Mouse (Mus musculus) erythroblast, embryonic 14.5 days (primary cell): ENCODE measurements around the gene Trp53.

Experiments
- GATA1 ChIP-seq: IDR thresholded peaks from 2 replicates; pipeline ENCODE4 v1.6.1; 2012; ENCODE audit warnings: low read length, inconsistent platforms, mixed read lengths
- TAL1 ChIP-seq: IDR thresholded peaks from 3 replicates; pipeline ENCODE4 v1.6.1; 2012; ENCODE audit warnings: low read length, inconsistent platforms, mixed read lengths

DNA sequence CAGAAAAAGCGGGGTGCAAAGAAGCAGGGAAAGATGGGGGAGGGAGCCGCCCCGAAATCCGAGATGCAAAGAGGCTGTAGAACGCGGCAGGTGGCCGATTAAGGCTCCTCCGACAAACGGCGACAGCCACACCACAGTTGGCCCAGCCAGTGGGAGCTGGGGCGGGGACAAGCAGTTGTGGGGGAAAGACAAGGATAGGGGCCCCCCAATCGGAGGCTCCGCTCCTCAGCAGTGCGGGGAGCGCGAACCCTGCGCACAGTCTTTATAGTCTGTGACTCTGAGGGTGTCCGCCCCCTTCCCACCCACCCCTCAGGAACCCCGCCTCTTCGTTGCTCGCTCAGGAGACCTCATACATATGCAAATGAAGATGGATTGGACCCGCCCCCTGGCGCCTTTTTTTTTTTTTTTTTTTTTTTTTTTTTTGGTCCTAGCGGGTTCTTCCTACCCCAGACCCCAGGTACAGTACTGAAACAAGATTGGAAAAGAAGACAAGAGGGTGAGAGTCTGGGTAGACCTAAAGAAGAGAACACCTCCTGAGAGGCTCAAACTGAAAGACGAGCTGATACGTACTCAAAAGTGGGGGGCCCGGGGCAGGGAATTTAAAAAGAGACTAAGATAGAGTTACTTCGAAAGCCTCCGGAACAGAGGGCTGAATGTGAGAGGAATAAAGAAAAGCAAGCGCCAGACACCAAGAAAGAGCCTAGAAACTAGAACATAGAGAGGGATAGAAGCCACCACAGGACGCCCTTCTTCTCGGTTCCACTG is 25.7 kb downstream of the Trp53 start, which contains the start of gene Atp1b2:
- TF ChIP-seq TAL1 (no peak), GATA1 (no peak)
